Mouse (Mus musculus): ENCODE measurements at regions not wholly inside any gene's neighbourhood (a gene's known extent, or its start where the extent isn't known, plus 50 kb on each side); places are given as distances from the start of the nearest gene placed in this dataset.

DNA sequence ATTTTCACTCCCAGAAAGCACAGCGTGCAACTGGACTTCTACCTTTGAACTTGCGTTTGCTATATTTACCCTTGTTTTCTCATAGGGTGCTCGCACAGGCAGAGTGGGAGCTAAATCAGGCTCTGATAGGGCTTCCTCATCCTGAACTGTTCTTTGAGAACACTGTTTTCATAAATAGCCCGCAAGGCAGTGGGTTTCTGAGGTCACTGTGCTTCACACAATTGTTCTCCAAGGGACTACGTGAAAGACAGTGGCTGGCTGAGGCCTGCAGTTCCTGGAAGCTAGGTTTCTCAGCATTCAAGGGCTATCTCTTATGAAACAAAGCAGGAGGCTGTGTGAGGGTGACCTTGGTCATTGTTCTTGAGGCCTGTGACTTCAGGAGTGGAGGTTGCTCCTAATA, 301.7 kb downstream of the Plk2 start:
- H3K9me3 ChIP-seq (ENCODE audit: control insufficient read depth, insufficient read depth, low read depth, low read length) = no peaks in the 10 kb centered on the region
- TF ChIP-seq MAFK (IDR thresholded peaks at IDR 0.05; ENCODE audit: insufficient read depth, low read depth, low read length) (no peak), CHD2 (IDR thresholded peaks at IDR 0.05; ENCODE audit: low read depth, low read length) (no peak), HCFC1 (IDR thresholded peaks at IDR 0.05; ENCODE audit: borderline replicate concordance, insufficient read depth, low read length) (no peak), ZNF384 (IDR thresholded peaks at IDR 0.05; ENCODE audit: low read depth, low read length) (no peak), ZC3H11A (IDR thresholded peaks at IDR 0.05; ENCODE audit: borderline replicate concordance, low read depth, low read length) (no peak)
- in situ Hi-C loops (cut with MboI; ENCODE audit: low sequenced_read_pairs in 2 of 2, unreplicated experiment in 2 of 2) = no loop called here
- H3K4me1 ChIP-seq (ENCODE audit: control insufficient read depth in 2 of 2, insufficient read depth in 2 of 2, low read length in 2 of 2, poor library complexity in 1 of 2) = no peaks in the 10 kb centered on the region
- H3K36me3 ChIP-seq (ENCODE audit: control insufficient read depth, insufficient read depth, low read length, poor library complexity, severe bottlenecking) = no peaks in the 10 kb centered on the region
- H3K27ac ChIP-seq (ENCODE audit: insufficient read depth, low read depth, low read length, poor library complexity, severe bottlenecking) = no peak overlapping the region
- no peak for DNase-seq (ENCODE audit: low read depth, low spot score)
- H3K4me3 ChIP-seq (ENCODE audit: insufficient read depth in 1 of 2, low read depth in 1 of 2, low read length in 2 of 2, poor library complexity in 1 of 2, severe bottlenecking in 1 of 2) = no peak overlapping the region
- H3K9ac ChIP-seq (ENCODE audit: insufficient read depth, low read depth, low read length, poor library complexity, severe bottlenecking) = no peak overlapping the region

DNA sequence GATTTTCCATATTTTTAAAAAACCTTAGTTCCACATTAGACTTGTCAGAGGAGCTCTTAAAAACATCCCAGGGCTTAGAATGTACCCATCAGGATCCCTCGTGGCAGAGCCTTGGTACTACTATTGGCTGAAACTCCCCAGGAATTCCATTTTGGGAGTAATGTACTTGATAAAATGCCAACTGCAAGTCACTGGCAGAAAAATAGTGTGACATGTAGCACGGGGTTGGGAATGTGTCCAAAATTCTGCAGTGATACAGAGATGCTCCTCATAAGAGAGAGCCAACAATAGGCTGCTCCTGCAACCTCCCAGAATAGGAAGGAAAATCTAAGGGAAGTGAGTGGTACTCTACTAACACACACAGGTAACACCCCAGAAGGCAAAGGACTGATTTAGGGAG, 309.4 kb downstream of the Plk2 start:
- Histone ChIP-seq H3K4me3 (ENCODE audit: insufficient read depth in 1 of 2, low read depth in 1 of 2, low read length in 2 of 2, poor library complexity in 1 of 2, severe bottlenecking in 1 of 2) (no peak overlapping the region), H3K4me1 (ENCODE audit: control insufficient read depth in 2 of 2, insufficient read depth in 2 of 2, low read length in 2 of 2, poor library complexity in 1 of 2) (no peaks in the 10 kb centered on the region), H3K9ac (ENCODE audit: insufficient read depth, low read depth, low read length, poor library complexity, severe bottlenecking) (no peak overlapping the region), H3K36me3 (ENCODE audit: control insufficient read depth, insufficient read depth, low read length, poor library complexity, severe bottlenecking) (no peaks in the 10 kb centered on the region), H3K9me3 (ENCODE audit: control insufficient read depth, insufficient read depth, low read depth, low read length) (no peaks in the 10 kb centered on the region), H3K27ac (ENCODE audit: insufficient read depth, low read depth, low read length, poor library complexity, severe bottlenecking) (no peak overlapping the region)
- in situ Hi-C loops (cut with MboI; ENCODE audit: low sequenced_read_pairs in 2 of 2, unreplicated experiment in 2 of 2) = no loop called here
- DNase-seq (ENCODE audit: low read depth, low spot score) = no peak
- TF ChIP-seq MAFK (IDR thresholded peaks at IDR 0.05; ENCODE audit: insufficient read depth, low read depth, low read length) (no peak), CHD2 (IDR thresholded peaks at IDR 0.05; ENCODE audit: low read depth, low read length) (no peak), ZC3H11A (IDR thresholded peaks at IDR 0.05; ENCODE audit: borderline replicate concordance, low read depth, low read length) (no peak), HCFC1 (IDR thresholded peaks at IDR 0.05; ENCODE audit: borderline replicate concordance, insufficient read depth, low read length) (no peak), ZNF384 (IDR thresholded peaks at IDR 0.05; ENCODE audit: low read depth, low read length) (no peak)

DNA sequence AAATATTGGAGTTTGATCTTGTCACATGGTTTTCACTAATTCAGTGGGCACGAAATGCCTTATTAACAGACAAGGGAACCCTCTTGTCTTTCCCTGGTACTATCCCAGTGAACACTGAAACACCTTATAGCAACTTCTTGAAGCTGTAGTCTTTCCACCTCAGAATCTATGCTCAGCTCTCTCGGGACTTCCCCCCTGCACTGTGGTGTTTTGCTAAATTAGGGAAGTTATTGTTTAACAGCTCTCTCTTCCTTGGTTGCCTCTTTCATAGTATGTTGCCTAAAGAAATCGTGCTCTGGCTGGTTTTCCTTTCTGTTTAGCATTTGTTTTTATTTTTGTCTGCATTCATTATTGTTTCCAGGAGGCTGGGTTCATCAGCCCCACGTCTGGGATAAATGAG, 316.0 kb downstream of the Plk2 start:
- TF ChIP-seq HCFC1 (IDR thresholded peaks at IDR 0.05; ENCODE audit: borderline replicate concordance, insufficient read depth, low read length) (no peak), CHD2 (IDR thresholded peaks at IDR 0.05; ENCODE audit: low read depth, low read length) (no peak), ZNF384 (IDR thresholded peaks at IDR 0.05; ENCODE audit: low read depth, low read length) (no peak), ZC3H11A (IDR thresholded peaks at IDR 0.05; ENCODE audit: borderline replicate concordance, low read depth, low read length) (no peak), MAFK (IDR thresholded peaks at IDR 0.05; ENCODE audit: insufficient read depth, low read depth, low read length) (no peak)
- DNase-seq (ENCODE audit: low read depth, low spot score) = no peak
- in situ Hi-C loops (cut with MboI; ENCODE audit: low sequenced_read_pairs in 2 of 2, unreplicated experiment in 2 of 2) = no loop called here
- Histone ChIP-seq H3K9ac (ENCODE audit: insufficient read depth, low read depth, low read length, poor library complexity, severe bottlenecking) (no peak overlapping the region), H3K4me1 (ENCODE audit: control insufficient read depth in 2 of 2, insufficient read depth in 2 of 2, low read length in 2 of 2, poor library complexity in 1 of 2) (no peaks in the 10 kb centered on the region), H3K9me3 (ENCODE audit: control insufficient read depth, insufficient read depth, low read depth, low read length) (no peaks in the 10 kb centered on the region), H3K36me3 (ENCODE audit: control insufficient read depth, insufficient read depth, low read length, poor library complexity, severe bottlenecking) (no peaks in the 10 kb centered on the region), H3K27ac (ENCODE audit: insufficient read depth, low read depth, low read length, poor library complexity, severe bottlenecking) (no peak overlapping the region), H3K4me3 (ENCODE audit: insufficient read depth in 1 of 2, low read depth in 1 of 2, low read length in 2 of 2, poor library complexity in 1 of 2, severe bottlenecking in 1 of 2) (no peak overlapping the region)

DNA sequence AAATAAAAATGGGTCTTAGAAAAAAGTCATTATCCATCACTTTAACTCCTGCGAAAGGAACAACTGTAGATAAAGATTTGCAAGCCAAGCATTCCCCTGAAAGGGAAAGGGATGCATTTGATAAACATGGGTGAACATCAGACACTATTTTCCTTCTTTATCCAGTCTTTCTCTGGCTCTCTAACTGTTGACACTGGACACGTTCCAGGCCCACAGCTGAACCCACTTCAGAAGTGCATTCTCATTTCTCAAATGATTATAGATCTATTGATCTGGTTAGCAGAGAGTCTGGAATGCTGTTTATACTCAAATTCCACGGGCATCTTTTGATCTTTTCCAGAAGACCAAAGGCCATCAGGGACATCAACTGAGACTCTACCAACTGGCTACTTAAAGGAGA, 317.7 kb downstream of the Plk2 start:
- no peak overlapping the region for H3K4me3 ChIP-seq (ENCODE audit: insufficient read depth in 1 of 2, low read depth in 1 of 2, low read length in 2 of 2, poor library complexity in 1 of 2, severe bottlenecking in 1 of 2)
- no peaks in the 10 kb centered on the region for H3K9me3 ChIP-seq (ENCODE audit: control insufficient read depth, insufficient read depth, low read depth, low read length)
- no peak for DNase-seq (ENCODE audit: low read depth, low spot score)
- TF ChIP-seq MAFK (IDR thresholded peaks at IDR 0.05; ENCODE audit: insufficient read depth, low read depth, low read length) = no peak
- TF ChIP-seq HCFC1 (IDR thresholded peaks at IDR 0.05; ENCODE audit: borderline replicate concordance, insufficient read depth, low read length) = no peak
- TF ChIP-seq ZC3H11A (IDR thresholded peaks at IDR 0.05; ENCODE audit: borderline replicate concordance, low read depth, low read length) = no peak
- no peak for TF ChIP-seq ZNF384 (IDR thresholded peaks at IDR 0.05; ENCODE audit: low read depth, low read length)
- no peak for TF ChIP-seq CHD2 (IDR thresholded peaks at IDR 0.05; ENCODE audit: low read depth, low read length)
- H3K4me1 ChIP-seq (ENCODE audit: control insufficient read depth in 2 of 2, insufficient read depth in 2 of 2, low read length in 2 of 2, poor library complexity in 1 of 2) = no peaks in the 10 kb centered on the region
- H3K9ac ChIP-seq (ENCODE audit: insufficient read depth, low read depth, low read length, poor library complexity, severe bottlenecking) = no peak overlapping the region
- no peak overlapping the region for H3K27ac ChIP-seq (ENCODE audit: insufficient read depth, low read depth, low read length, poor library complexity, severe bottlenecking)
- no peaks in the 10 kb centered on the region for H3K36me3 ChIP-seq (ENCODE audit: control insufficient read depth, insufficient read depth, low read length, poor library complexity, severe bottlenecking)
- in situ Hi-C loops (cut with MboI; ENCODE audit: low sequenced_read_pairs in 2 of 2, unreplicated experiment in 2 of 2) = no loop called here

DNA sequence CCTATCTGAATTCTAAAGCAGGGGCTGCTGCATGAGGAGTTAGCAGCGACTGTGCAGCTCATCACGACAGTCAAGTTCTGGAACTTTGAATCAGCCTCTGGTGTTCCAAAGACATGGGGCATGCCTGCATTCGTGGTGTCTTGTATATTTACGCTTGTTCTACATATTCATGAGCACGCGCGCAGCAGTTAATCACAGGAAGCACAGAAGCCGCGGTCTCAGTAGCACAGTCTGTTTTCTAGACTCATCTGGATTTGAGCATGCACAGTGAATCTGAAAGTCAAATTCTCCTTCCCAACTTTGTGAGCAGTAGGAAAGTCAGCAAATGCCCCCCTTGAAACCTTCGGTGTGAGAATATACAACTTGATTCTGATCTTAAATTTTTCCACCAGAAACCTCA, 327.3 kb downstream of the Plk2 start:
- no peak overlapping the region for H3K9ac ChIP-seq (ENCODE audit: insufficient read depth, low read depth, low read length, poor library complexity, severe bottlenecking)
- H3K36me3 ChIP-seq (ENCODE audit: control insufficient read depth, insufficient read depth, low read length, poor library complexity, severe bottlenecking) = no peaks in the 10 kb centered on the region
- no peak for DNase-seq (ENCODE audit: low read depth, low spot score)
- no peak overlapping the region for H3K27ac ChIP-seq (ENCODE audit: insufficient read depth, low read depth, low read length, poor library complexity, severe bottlenecking)
- H3K9me3 ChIP-seq (ENCODE audit: control insufficient read depth, insufficient read depth, low read depth, low read length) = no peaks in the 10 kb centered on the region
- H3K4me1 ChIP-seq (ENCODE audit: control insufficient read depth in 2 of 2, insufficient read depth in 2 of 2, low read length in 2 of 2, poor library complexity in 1 of 2) = no peaks in the 10 kb centered on the region
- H3K4me3 ChIP-seq (ENCODE audit: insufficient read depth in 1 of 2, low read depth in 1 of 2, low read length in 2 of 2, poor library complexity in 1 of 2, severe bottlenecking in 1 of 2) = no peak overlapping the region
- TF ChIP-seq HCFC1 (IDR thresholded peaks at IDR 0.05; ENCODE audit: borderline replicate concordance, insufficient read depth, low read length) (no peak), MAFK (IDR thresholded peaks at IDR 0.05; ENCODE audit: insufficient read depth, low read depth, low read length) (no peak), ZC3H11A (IDR thresholded peaks at IDR 0.05; ENCODE audit: borderline replicate concordance, low read depth, low read length) (no peak), CHD2 (IDR thresholded peaks at IDR 0.05; ENCODE audit: low read depth, low read length) (no peak), ZNF384 (IDR thresholded peaks at IDR 0.05; ENCODE audit: low read depth, low read length) (no peak)
- in situ Hi-C loops (cut with MboI; ENCODE audit: low sequenced_read_pairs in 2 of 2, unreplicated experiment in 2 of 2) = no loop called here

Measured in ES-E14 (cell line).